Mouse (Mus musculus) Patski (cell line): Measurements from ENCODE around the gene 1190005I06Rik. TPM values are rescaled to one million over a fixed set of nuclear protein-coding genes. Genes with fewer than 3 reads are reported as not detected.

ENCODE experiments used
- ATAC-seq: fragments of 100-300 bp; one replicate; pipeline ENCODE4 v1.8.0; 2021
- CTCF ChIA-PET: fragments of 350-600 bp; sonication (Branson Sonifier 250); formaldehyde crosslinking; loops from one replicate; lab custom pipeline; 2022; ENCODE audit warnings: inconsistent platforms; lab: Charles Lee
- POLR2A ChIA-PET: fragments of 350-600 bp; sonication (Branson Sonifier 250); formaldehyde crosslinking; loops from one replicate; lab custom pipeline; 2022; ENCODE audit warnings: antibody characterized with exemption, inconsistent platforms; lab: Charles Lee
- DNase-seq: peaks from one replicate; pipeline ENCODE4 v3.0.0-alpha.2; 2011; ENCODE audit warnings: low read depth, low spot score
- H3K27me3 ChIP-seq: fragments of 371-371 bp; one replicate; pipeline ENCODE4 v1.5.1; 2021
- CTCF ChIP-seq: fragments of 100-300 bp; IDR thresholded peaks from one replicate; pipeline ENCODE4 v1.5.1; 2021
- in situ Hi-C: fragments of 300-500 bp; cut with MboI; formaldehyde crosslinking; loops from 3 replicates; pipeline ENCODE4 v1.11.1; 2018; ENCODE audit warnings: low pct_unique_long_range_greater_than_20kb, mixed read lengths
- polyA plus RNA-seq: library from polyadenylated mRNA; unstranded; gene quantifications from one replicate; pipeline ENCODE4 v1.2.3, GENCODE M21; 2021

Gene 1190005I06Rik
- polyA plus RNA-seq, 1 experiment from 2014 or later, result 3.7 TPM

DNA sequence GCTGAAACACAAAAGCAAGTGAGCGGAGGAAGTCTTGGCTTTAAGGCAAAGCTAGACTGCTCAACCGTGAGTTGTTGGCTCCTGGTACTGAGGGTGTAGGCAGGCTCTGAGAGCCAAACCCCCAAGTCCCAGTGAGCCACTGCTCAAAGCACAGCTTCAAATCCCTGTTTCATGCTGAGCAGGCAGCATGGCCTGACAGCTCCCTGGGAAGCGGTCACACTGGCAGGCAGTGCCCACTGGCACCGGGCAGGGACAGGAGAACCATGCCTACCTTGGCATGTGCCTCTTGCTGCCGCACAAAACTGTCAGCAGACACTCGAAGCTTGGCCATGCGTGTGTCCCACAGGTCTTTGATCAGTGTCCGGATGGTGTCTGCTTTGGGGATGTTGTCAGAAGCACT lies 65.6 kb downstream of the 1190005I06Rik start:
- TF ChIP-seq CTCF, result no peak
- POLR2A ChIA-PET, result no interaction called here
- no peak for DNase-seq

DNA sequence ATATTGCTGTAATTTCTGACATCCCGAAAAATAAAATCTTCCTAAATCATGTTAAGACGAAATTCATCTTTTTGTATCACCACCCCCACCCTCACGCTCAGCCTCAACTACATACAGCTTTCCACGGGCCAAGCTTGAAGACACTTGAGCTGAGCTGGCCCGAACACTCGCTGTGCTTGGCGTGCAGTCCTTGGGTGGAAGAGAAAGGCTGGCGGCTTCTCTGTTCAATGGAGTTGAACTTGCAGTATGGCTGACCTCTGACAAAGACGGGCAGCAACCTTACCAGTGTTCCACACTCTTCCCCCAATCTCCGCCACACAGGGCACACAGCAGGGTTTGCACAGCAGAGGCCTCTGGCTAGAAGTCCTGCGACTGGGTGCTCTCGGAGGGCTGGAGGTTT lies 66.1 kb downstream of the 1190005I06Rik start:
- DNase-seq (no peak), ATAC-seq (no peak)
- POLR2A ChIA-PET, result no interaction called here
- H3K27me3 ChIP-seq, result no peaks in the 10 kb centered on the region
- TF ChIP-seq CTCF, result no peak
- CTCF ChIA-PET, result interaction anchor here (0.8 to 1.1 kb wide), 2 partner anchors 11 to 15 kb away, joined by 3 to 4 read pairs; no protein-coding TSS in a partner anchor
- in situ Hi-C loops, result no loop called here

More for the DNA sequence above, 65.6 kb downstream of the 1190005I06Rik start:
- ATAC-seq, result no peak
- no peaks in the 10 kb centered on the region for H3K27me3 ChIP-seq
- CTCF ChIA-PET, result interaction anchor here (0.8 to 1.8 kb wide), 3 partner anchors 9 to 14 kb away, joined by 3 to 6 read pairs (median 4); no protein-coding TSS in a partner anchor
- in situ Hi-C loops, result no loop called here

DNA sequence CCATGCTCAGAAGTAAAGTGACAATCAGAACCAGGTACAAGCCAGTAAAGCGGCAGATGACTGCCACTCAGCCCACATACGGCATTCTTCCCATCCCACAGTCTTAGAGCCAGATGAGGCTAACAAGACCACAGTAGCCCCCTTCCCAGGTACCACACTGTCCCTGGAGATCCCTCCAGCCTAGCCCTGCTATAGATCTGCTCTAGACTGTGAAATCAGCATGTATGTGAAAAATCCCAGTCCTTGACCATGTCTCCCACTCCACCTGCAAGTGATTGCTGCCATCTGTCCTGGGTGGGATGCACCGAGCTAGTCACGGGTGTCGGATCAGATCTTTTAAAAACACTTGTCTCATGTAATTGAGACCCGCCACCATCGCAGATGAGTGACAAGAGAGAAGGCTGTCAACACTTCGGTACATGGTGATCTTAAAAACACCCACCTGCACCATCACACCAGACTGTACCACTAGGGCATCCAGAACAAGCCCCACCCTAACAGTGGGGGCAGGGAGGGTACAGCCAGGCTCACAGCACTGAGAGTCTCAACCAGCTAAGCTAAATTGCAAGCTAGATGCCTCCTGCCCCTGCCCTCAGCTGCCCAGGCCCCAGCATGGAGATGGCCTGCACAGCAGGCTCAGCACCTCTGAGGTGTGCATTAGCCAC lies 67.0 kb downstream of the 1190005I06Rik start:
- ChIA-PET CTCF (interaction anchor here (2.7 kb wide), 1 partner anchor 10 kb away, joined by 9 read pairs; no protein-coding TSS in a partner anchor), POLR2A (no interaction called here)
- TF ChIP-seq CTCF, result no peak
- DNase-seq, result no peak
- in situ Hi-C loops, result no loop called here
- no peak for ATAC-seq
- no peaks in the 10 kb centered on the region for H3K27me3 ChIP-seq

DNA sequence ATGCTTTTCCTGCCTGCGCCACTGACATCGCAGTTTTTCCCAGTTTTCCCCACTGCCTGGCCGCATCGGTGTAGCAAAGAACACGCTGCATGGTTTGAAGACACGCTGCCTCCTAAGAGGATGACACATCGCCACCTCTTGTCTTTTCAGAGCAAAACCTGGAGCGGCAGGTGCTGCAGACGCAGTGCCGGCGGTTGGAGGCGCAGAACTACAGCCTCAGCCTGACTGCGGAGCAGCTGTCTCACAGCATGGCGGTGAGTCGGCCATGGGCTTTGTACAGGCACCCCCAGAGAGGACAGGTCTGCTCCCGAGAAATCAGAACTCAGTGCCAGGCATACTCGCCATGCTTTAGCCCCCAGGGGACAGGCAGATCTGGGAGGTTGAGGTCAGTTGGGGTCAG lies 69.6 kb downstream of the 1190005I06Rik start:
- no peak for ATAC-seq

DNA sequence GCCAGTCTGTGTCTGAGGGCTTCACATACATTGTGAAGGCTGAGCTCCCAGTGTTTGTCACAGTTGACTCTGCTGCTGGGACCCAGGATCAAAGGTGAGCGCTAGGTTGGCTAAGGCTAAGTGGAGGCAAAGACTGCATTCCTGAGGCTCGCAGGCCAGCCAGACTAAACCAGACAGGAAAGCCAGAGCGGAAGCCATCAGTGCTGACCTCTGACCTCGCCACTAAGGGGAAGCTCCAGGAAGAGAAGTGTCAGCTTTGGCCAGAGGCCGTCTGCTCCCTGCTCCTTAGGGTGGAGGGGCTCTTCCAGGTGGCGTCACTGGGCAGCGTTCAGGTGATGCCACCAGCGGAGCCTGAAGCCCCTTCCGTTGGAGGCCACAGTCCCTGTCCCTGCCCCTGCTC lies 71.6 kb downstream of the 1190005I06Rik start:
- in situ Hi-C loops, result no loop called here
- no peak for DNase-seq
- POLR2A ChIA-PET, result interaction anchor here (0.6 kb wide), 1 partner anchor 334 kb away, joined by 3 read pairs; no protein-coding TSS in a partner anchor
- CTCF ChIA-PET, result interaction anchor here (1.2 to 1.3 kb wide), 2 partner anchors 21 to 287 kb away, joined by 3 read pairs; no protein-coding TSS in a partner anchor
- ATAC-seq, result no peak
- no peaks in the 10 kb centered on the region for H3K27me3 ChIP-seq
- TF ChIP-seq CTCF, result no peak

More for the DNA sequence above, 69.6 kb downstream of the 1190005I06Rik start:
- ChIA-PET POLR2A (no interaction called here), CTCF (interaction anchor here (1.9 kb wide), 1 partner anchor 19 kb away, joined by 7 read pairs; no protein-coding TSS in a partner anchor)
- no peak for DNase-seq
- in situ Hi-C loops, result no loop called here
- H3K27me3 ChIP-seq, result no peaks in the 10 kb centered on the region
- no peak for TF ChIP-seq CTCF

DNA sequence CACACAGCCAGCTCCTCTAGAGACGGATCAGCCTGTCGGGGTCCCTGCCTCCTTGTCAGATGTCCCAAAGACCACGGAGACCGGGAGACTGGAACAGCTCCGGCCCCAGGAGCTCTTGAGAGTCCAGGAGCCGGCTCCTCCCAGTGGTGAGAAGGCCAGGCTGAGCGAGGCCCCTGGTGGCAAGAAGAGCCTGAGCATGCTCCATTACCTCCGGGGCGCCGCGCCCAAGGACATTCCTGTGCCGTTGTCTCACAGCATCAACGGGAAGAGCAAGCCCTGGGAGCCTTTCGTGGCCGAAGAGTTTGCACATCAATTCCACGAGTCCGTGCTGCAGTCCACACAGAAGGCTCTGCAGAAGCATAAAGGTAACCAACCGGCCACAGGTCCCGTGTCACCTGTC lies 72.5 kb downstream of the 1190005I06Rik start:
- no peaks in the 10 kb centered on the region for H3K27me3 ChIP-seq
- CTCF ChIA-PET, result interaction anchor here (0.9 to 1.4 kb wide), 4 partner anchors 14 to 287 kb away, joined by 3 to 5 read pairs (median 3); partner anchors contain the start of gene Gins2
- in situ Hi-C loops, result loop anchor here (5.0 kb wide), 1 partner anchor 38 kb away; no protein-coding TSS in a partner anchor
- DNase-seq, result no peak
- peak; percentile 78 for ATAC-seq
- POLR2A ChIA-PET, result interaction anchor here (0.6 kb wide), 2 partner anchors 31 to 74 kb away, joined by 3 to 6 read pairs; no protein-coding TSS in a partner anchor
- no peak for TF ChIP-seq CTCF

DNA sequence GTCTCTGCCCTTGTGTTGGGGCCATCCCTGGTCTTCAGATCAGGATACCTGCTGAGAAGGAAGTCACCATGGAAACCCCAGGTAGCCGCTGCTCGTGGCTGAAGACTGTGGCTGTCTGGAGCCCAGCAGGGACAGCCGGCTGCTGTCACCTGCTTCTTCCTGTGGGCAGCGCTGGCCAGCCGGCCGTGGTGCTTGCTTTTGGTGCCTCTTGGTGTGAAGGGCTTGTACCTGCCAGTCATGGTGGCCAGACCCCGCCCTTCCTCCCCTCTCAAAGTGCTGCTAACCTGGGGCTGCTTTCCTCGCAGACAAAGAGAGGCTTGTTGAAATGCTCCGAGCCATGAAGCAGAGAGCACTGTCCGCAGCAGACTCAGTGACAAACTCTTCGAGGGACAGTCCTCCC lies 73.6 kb downstream of the 1190005I06Rik start:
- DNase-seq (no peak), ATAC-seq (no peak)
- TF ChIP-seq CTCF, result no peak
- H3K27me3 ChIP-seq, result no peaks in the 10 kb centered on the region
- in situ Hi-C loops, result loop anchor here (5.0 kb wide), 1 partner anchor 37 kb away; no protein-coding TSS in a partner anchor
- ChIA-PET POLR2A (no interaction called here), CTCF (interaction anchor here (1.4 kb wide), 2 partner anchors 26 to 247 kb away, joined by 3 to 5 read pairs; no protein-coding TSS in a partner anchor)

DNA sequence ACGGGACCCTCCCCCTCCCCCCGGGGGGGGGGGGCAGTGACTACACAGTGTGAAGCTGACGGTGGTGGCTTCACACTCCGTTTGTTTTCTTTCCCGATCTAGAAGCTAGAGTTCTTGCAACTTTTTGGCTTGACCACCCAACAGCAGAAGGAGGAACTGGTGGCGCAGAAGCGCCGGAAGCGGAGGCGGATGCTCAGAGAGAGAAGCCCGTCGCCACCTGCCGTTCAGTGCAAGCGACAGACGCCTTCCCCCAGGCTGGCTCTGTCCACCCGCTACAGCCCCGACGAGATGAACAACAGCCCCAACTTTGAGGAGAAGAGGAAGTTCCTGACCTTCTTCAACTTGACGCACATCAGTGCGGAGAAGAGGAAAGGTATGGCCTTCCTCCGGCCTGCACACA lies 74.9 kb downstream of the 1190005I06Rik start:
- DNase-seq (no peak), ATAC-seq (no peak)
- CTCF ChIA-PET, result interaction anchor here (1.3 to 1.8 kb wide), 2 partner anchors 10 kb away, joined by 5 to 6 read pairs; no protein-coding TSS in a partner anchor
- no peaks in the 10 kb centered on the region for H3K27me3 ChIP-seq
- in situ Hi-C loops, result loop anchor here (5.0 kb wide), 1 partner anchor 35 kb away; no protein-coding TSS in a partner anchor
- POLR2A ChIA-PET, result no interaction called here
- no peak for TF ChIP-seq CTCF

DNA sequence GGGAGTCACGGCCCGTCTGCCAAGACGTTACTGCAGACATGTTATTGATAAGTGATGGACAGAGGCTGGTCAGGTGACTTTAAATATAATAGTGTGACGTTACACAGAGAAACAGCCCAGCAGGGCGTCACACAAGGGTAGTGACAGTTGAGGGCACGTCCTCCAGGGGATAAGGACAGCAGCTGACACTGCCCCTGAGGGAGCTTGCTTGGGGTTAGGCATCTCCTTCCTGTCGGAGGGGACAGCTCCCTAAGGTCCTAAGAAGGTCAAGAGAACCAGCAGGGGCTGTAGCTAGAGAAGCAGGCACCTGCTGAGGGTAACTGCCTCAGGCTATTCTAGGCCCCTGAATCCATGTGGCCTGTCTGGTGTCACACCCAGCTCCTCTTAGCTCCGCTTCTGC lies 75.9 kb downstream of the 1190005I06Rik start:
- ATAC-seq, result no peak
- DNase-seq, result no peak
- ChIA-PET CTCF (interaction anchor here (1.8 to 2.8 kb wide), 3 partner anchors 9 to 28 kb away, joined by 5 to 14 read pairs (median 9); no protein-coding TSS in a partner anchor), POLR2A (no interaction called here)
- no peaks in the 10 kb centered on the region for H3K27me3 ChIP-seq
- no peak for TF ChIP-seq CTCF
- in situ Hi-C loops, result loop anchor here (5.0 kb wide), 1 partner anchor 34 kb away; no protein-coding TSS in a partner anchor

DNA sequence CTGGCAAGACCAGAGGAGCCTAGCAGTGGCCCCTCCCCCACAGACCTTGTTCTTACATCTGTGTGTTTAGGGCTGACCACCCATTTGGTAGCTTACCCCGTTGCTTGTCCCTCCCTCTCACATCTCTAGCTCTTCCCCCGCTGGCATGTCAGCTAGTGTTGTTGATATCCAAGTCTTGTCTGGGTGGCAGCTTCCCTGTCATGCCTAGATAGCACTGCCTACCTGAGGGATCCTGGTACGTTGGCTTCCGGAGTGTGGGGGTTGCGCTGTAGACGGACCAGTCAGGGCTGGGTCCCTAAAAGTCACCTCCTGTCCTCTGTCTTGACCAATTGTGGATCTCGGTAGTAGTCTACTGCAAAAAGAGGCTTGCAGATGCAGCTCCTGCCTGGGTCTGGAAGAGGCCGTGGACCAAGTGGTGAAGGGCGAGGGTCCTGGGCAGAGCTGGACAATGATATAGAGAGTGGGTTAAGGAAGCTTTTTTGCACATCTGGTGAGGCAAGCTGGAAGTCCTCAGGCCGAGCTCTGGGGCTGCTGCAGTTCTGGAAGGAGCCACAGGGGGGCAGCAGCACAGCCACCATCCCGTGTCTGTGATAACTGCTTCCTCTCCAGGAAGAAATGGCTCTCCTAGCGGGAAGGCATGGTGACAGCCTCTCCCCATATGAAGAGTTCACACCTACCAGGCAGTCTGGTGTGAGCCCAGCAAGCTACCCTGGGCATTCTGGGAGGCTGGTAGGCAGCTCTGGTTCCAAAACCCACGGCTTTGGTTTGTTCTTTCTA lies 77.3 kb downstream of the 1190005I06Rik start:
- ChIA-PET POLR2A (no interaction called here), CTCF (interaction anchor here (0.7 to 2.8 kb wide), 14 partner anchors 9 to 243 kb away, joined by 3 to 14 read pairs (median 3); no protein-coding TSS in a partner anchor)
- no peak for TF ChIP-seq CTCF
- ATAC-seq (no peak), DNase-seq (peak; percentile 17)
- in situ Hi-C loops, result loop anchor here (5.0 kb wide), 1 partner anchor 33 kb away; no protein-coding TSS in a partner anchor
- no peaks in the 10 kb centered on the region for H3K27me3 ChIP-seq
